Mouse (Mus musculus): ENCODE measurements at regions not wholly inside any gene's neighbourhood (a gene's known extent, or its start where the extent isn't known, plus 50 kb on each side); places are given as distances from the start of the nearest gene placed in this dataset.

GRCm38 (mm10) chr4:131056293-131056692 is 112.1 kb downstream of the Matn1 start:
- H3K27me3 ChIP-seq (ENCODE audit: control insufficient read depth), result no peaks in the 10 kb centered on the region
- TF ChIP-seq GATA1 (IDR thresholded peaks at IDR 0.05; ENCODE audit: low read length) (no peak), TAL1 (IDR thresholded peaks at IDR 0.05; ENCODE audit: low read length) (no peak)
- no peak overlapping the region for H3K4me3 ChIP-seq (replicated peaks)
- H3K9me3 ChIP-seq (ENCODE audit: control insufficient read depth, low read length), result peaks cover 10% of the 10 kb centered on the region
- no peaks in the 10 kb centered on the region for H3K36me3 ChIP-seq (ENCODE audit: control insufficient read depth)
- no peaks in the 10 kb centered on the region for H3K4me1 ChIP-seq (ENCODE audit: control insufficient read depth)

GRCm38 (mm10) chr4:131059572-131059971 is 115.4 kb downstream of the Matn1 start:
- Histone ChIP-seq H3K36me3 (ENCODE audit: control insufficient read depth) (no peaks in the 10 kb centered on the region), H3K27me3 (ENCODE audit: control insufficient read depth) (no peaks in the 10 kb centered on the region), H3K4me3 (replicated peaks) (no peak overlapping the region), H3K9me3 (ENCODE audit: control insufficient read depth, low read length) (peaks cover under 1% of the 10 kb centered on the region), H3K4me1 (ENCODE audit: control insufficient read depth) (no peaks in the 10 kb centered on the region)
- TF ChIP-seq TAL1 (IDR thresholded peaks at IDR 0.05; ENCODE audit: low read length) (no peak), GATA1 (IDR thresholded peaks at IDR 0.05; ENCODE audit: low read length) (no peak)

- H3K4me1 ChIP-seq (ENCODE audit: control insufficient read depth), result no peaks in the 10 kb centered on the region
- no peaks in the 10 kb centered on the region for H3K36me3 ChIP-seq (ENCODE audit: control insufficient read depth)
- H3K4me3 ChIP-seq (replicated peaks), result no peak overlapping the region
- H3K27me3 ChIP-seq (ENCODE audit: control insufficient read depth), result no peaks in the 10 kb centered on the region
- no peaks in the 10 kb centered on the region for H3K9me3 ChIP-seq (ENCODE audit: control insufficient read depth, low read length)
- TF ChIP-seq TAL1 (IDR thresholded peaks at IDR 0.05; ENCODE audit: low read length) (no peak), GATA1 (IDR thresholded peaks at IDR 0.05; ENCODE audit: low read length) (no peak)
Measured at GRCm38 (mm10) chr4:131060191-131060680, 116.1 kb downstream of the Matn1 start.

- no peaks in the 10 kb centered on the region for H3K9me3 ChIP-seq (ENCODE audit: control insufficient read depth, low read length)
- no peaks in the 10 kb centered on the region for H3K36me3 ChIP-seq (ENCODE audit: control insufficient read depth)
- no peaks in the 10 kb centered on the region for H3K4me1 ChIP-seq (ENCODE audit: control insufficient read depth)
- no peak for TF ChIP-seq TAL1 (IDR thresholded peaks at IDR 0.05; ENCODE audit: low read length)
- no peak for TF ChIP-seq GATA1 (IDR thresholded peaks at IDR 0.05; ENCODE audit: low read length)
- H3K27me3 ChIP-seq (ENCODE audit: control insufficient read depth), result no peaks in the 10 kb centered on the region
- H3K4me3 ChIP-seq (replicated peaks), result no peak overlapping the region
Measured at GRCm38 (mm10) chr4:131060706-131061105, 116.5 kb downstream of the Matn1 start.

- no peaks in the 10 kb centered on the region for H3K27me3 ChIP-seq (ENCODE audit: control insufficient read depth)
- H3K4me3 ChIP-seq (replicated peaks), result no peak overlapping the region
- TF ChIP-seq TAL1 (IDR thresholded peaks at IDR 0.05; ENCODE audit: low read length), result no peak
- TF ChIP-seq GATA1 (IDR thresholded peaks at IDR 0.05; ENCODE audit: low read length), result no peak
- no peaks in the 10 kb centered on the region for H3K36me3 ChIP-seq (ENCODE audit: control insufficient read depth)
- no peaks in the 10 kb centered on the region for H3K4me1 ChIP-seq (ENCODE audit: control insufficient read depth)
- no peaks in the 10 kb centered on the region for H3K9me3 ChIP-seq (ENCODE audit: control insufficient read depth, low read length)
Measured at GRCm38 (mm10) chr4:131062592-131062991, 118.4 kb downstream of the Matn1 start.

GRCm38 (mm10) chr4:131066186-131066939 is 122.2 kb downstream of the Matn1 start:
- TF ChIP-seq TAL1 (IDR thresholded peaks at IDR 0.05; ENCODE audit: low read length), result no peak
- Histone ChIP-seq H3K27me3 (ENCODE audit: control insufficient read depth) (no peaks in the 10 kb centered on the region), H3K4me1 (ENCODE audit: control insufficient read depth) (no peaks in the 10 kb centered on the region), H3K4me3 (replicated peaks) (no peak overlapping the region), H3K9me3 (ENCODE audit: control insufficient read depth, low read length) (no peaks in the 10 kb centered on the region), H3K36me3 (ENCODE audit: control insufficient read depth) (no peaks in the 10 kb centered on the region)

GRCm38 (mm10) chr4:131070566-131070965 is 126.4 kb downstream of the Matn1 start:
- H3K4me3 ChIP-seq (replicated peaks), result no peak overlapping the region
- no peaks in the 10 kb centered on the region for H3K9me3 ChIP-seq (ENCODE audit: control insufficient read depth, low read length)
- no peaks in the 10 kb centered on the region for H3K4me1 ChIP-seq (ENCODE audit: control insufficient read depth)
- no peaks in the 10 kb centered on the region for H3K27me3 ChIP-seq (ENCODE audit: control insufficient read depth)
- no peak for TF ChIP-seq TAL1 (IDR thresholded peaks at IDR 0.05; ENCODE audit: low read length)
- no peaks in the 10 kb centered on the region for H3K36me3 ChIP-seq (ENCODE audit: control insufficient read depth)

GRCm38 (mm10) chr4:131072623-131073022 is 128.4 kb downstream of the Matn1 start:
- Histone ChIP-seq H3K9me3 (ENCODE audit: control insufficient read depth, low read length) (no peaks in the 10 kb centered on the region), H3K4me1 (ENCODE audit: control insufficient read depth) (no peaks in the 10 kb centered on the region), H3K4me3 (replicated peaks) (no peak overlapping the region), H3K36me3 (ENCODE audit: control insufficient read depth) (no peaks in the 10 kb centered on the region), H3K27me3 (ENCODE audit: control insufficient read depth) (no peaks in the 10 kb centered on the region)
- TF ChIP-seq TAL1 (IDR thresholded peaks at IDR 0.05; ENCODE audit: low read length) (no peak), GATA1 (IDR thresholded peaks at IDR 0.05; ENCODE audit: low read length) (no peak)

- Histone ChIP-seq H3K4me1 (ENCODE audit: control insufficient read depth) (no peaks in the 10 kb centered on the region), H3K9me3 (ENCODE audit: control insufficient read depth, low read length) (no peaks in the 10 kb centered on the region), H3K27me3 (ENCODE audit: control insufficient read depth) (no peaks in the 10 kb centered on the region), H3K4me3 (replicated peaks) (no peak overlapping the region), H3K36me3 (ENCODE audit: control insufficient read depth) (no peaks in the 10 kb centered on the region)
- TF ChIP-seq GATA1 (IDR thresholded peaks at IDR 0.05; ENCODE audit: low read length) (no peak), TAL1 (IDR thresholded peaks at IDR 0.05; ENCODE audit: low read length) (no peak)
Measured at GRCm38 (mm10) chr4:131073420-131073819, 129.2 kb downstream of the Matn1 start.

Data from erythroblast, embryonic 14.5 days (primary cell).